Mouse (Mus musculus) kidney, postnatal 36 days (tissue): ENCODE data around the gene Usp36.
"Not testable (repeated sequence)": the region's sequence is repeated elsewhere in the genome, so short reads cannot be mapped to it uniquely, and the experiment has no call there.

Experiments
- DNase-seq, 2 experiments: peaks; one replicate each; pipeline ENCODE4 v3.0.0; 2021 to 2022; ENCODE audit warnings: mixed read lengths in 2 of 2

Gene Usp36

GRCm38 (mm10) chr11:118289999-118290889, at the start of gene Usp36:
TSS of gene Usp36 (minus strand) at chr11:118290244.
- DNase-seq = peak; percentile 100

GRCm38 (mm10) chr11:118337491-118338168, 47.6 kb upstream of the Usp36 start:
- DNase-seq = no peak

- DNase-seq = no peak
These were observed 43.4 kb upstream of the Usp36 start for GRCm38 (mm10) chr11:118333431-118333830.

- DNase-seq = peak in 1 of 2 experiments; percentile 67
These were observed 42.3 kb upstream of the Usp36 start for GRCm38 (mm10) chr11:118332376-118332775.

- no peak for DNase-seq
These were observed 40.7 kb upstream of the Usp36 start for GRCm38 (mm10) chr11:118330777-118331176.

DNA sequence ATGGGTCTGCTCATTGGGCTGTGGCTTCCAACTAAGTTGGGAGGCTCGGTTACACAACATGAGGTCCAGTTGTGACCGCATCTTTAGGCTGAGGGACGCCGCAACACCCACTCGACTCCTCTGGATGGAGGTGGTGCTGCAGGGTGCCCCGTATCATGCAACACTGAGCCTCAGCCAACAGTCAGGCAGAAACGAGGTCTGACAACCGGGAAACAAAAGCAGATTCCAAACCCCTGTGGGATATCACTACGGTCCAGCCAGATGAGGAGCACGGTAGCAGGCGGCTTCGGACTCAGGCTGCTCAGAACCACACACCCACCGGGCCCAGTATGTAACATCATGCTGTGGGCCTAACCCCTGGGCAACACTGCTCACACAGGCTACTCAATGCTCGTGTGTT, 40.3 kb upstream of the Usp36 start:
- no peak for DNase-seq

GRCm38 (mm10) chr11:118328947-118329346, 38.9 kb upstream of the Usp36 start:
- no peak for DNase-seq

GRCm38 (mm10) chr11:118328511-118328910, 38.5 kb upstream of the Usp36 start:
- DNase-seq = no peak

GRCm38 (mm10) chr11:118326991-118327971, 37.2 kb upstream of the Usp36 start:
- peak; percentile 21 to 59 for DNase-seq

DNA sequence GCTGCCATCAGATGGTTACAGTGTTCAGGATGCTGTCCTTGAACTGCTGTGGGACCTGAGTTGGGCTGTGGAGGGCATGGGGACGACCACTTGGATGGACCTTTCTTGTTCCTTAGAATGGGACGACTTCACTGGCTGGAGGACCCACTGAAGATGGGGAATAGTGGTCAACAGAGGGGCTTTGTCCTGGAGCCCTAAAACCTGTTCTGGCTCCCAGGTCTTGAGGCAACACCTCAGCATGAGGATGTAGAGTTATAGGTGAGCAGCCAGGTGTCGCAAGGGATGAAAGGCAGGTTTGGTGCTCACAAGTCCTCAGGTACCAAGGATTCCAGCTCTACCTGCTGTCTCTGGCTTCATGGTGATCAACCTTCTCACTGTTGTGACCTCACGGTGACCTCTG, 36.4 kb upstream of the Usp36 start:
- no peak for DNase-seq

- no peak for DNase-seq
These were observed 34.5 kb upstream of the Usp36 start for GRCm38 (mm10) chr11:118324541-118324940.

GRCm38 (mm10) chr11:118323974-118324373, 33.9 kb upstream of the Usp36 start:
- no peak for DNase-seq

DNA sequence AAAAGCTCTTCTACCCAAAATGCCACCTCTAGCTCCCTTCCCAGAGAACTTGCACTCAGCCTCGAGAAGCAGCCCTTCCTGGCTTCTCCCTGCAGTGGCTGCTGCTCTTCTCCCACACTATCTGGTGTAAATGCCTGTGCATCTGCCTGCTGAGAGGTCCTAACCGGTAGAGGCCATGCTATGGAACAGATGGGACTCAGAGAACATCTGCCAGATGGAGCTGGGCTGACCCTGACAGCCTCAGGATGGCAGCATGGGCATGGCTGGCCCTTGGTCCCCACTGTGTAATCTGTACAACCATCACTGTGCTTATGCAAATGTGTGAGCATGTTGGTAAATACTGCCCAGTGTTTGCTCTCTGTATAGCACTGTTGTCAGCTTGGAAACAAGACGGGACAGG, 32.6 kb upstream of the Usp36 start:
- no peak for DNase-seq

- DNase-seq = peak; percentile 11 to 13
These were observed 31.9 kb upstream of the Usp36 start for GRCm38 (mm10) chr11:118321971-118322370.

GRCm38 (mm10) chr11:118321500-118321899, 31.5 kb upstream of the Usp36 start:
- DNase-seq = no peak

DNA sequence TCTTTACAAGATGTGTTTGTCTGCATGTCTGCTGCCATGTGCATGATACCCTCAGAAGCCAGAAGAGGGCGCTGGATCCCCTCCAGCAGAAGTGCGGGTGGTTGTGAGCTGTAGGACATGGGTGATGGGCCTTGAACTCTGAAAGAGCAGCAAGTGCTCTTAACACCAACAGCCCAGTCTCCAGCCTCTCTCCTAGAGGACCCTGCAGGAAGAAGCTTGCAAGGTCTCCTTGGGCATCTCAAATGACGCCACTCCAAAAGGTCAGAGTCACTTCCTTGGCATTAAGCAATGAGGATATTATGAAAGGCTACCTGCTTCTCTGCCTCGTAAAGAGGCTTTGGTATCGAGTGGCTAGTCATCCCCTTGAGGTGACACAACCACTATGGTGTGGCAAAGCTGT, 28.6 kb upstream of the Usp36 start:
- DNase-seq = peak; percentile 19 to 57

DNA sequence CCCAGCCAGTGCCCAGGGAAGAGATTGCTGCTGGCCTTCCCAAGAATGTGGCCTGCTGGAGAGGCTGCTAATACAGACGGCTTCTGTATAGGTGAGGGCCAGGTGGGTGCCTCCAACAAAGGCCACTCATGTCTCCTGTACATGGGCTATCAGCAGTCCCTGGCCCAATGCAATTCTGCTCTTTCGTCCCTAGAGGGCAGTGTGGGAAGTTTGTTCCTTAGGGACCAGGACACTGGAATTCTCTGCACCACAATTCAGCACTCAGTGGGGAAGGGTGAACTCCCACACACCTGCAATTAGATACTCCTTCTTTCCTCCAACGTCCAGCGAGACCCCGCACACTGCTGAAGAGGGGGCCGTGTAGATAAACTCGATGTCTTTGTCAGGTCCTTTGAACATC, 27.1 kb upstream of the Usp36 start:
- DNase-seq = peak; percentile 31 to 54

- DNase-seq = no peak
These were observed 26.3 kb upstream of the Usp36 start for GRCm38 (mm10) chr11:118316231-118316806.

- no peak for DNase-seq
These were observed 22.2 kb upstream of the Usp36 start for GRCm38 (mm10) chr11:118312132-118312723.

- not testable (repeated sequence) for DNase-seq
These were observed 17.9 kb upstream of the Usp36 start for GRCm38 (mm10) chr11:118307962-118308361.

DNA sequence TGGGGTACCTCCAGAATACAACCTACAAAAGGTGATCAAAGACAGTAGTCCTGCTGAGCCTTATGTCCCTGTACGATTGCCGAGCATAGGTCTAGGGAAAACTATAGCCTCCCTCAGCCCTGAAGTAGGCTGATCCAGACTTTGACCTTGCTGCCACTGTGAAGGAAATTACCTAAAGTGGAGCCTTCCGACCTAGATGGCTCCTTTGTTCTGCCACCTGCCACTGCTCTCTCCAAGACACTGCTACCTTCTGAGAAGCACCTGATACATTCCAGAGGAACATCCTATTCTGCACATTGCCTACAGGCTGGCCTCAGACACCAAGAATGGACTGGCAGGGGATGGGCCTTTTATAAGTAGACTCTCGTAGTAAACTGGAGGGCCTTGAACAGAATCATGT, 13.9 kb upstream of the Usp36 start:
- DNase-seq = not testable (repeated sequence)

DNA sequence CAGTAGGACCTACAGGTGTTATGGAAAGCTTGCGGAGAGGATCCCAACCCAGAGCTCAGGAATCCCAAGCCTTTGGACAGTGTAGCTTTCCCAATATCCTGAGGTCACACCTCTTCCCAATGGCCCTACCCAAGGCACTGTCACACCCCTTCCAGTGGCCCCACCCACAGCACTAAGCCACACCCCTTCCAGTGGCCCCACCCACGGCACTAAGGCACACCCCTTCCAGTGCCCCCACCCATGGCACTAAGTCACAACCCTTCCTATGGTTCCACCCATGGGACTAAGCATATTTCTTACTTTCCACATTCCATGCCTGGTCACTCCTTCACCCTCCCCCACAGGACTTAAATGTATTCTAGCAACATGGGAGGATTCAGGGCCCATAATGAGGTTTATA, 8.8 kb upstream of the Usp36 start:
- no peak for DNase-seq
